Mouse (Mus musculus) NIH3T3 (cell line): ENCODE results near the gene Kcnd2.
A peak's percentile ranks its signal among the peaks of the same experiment; 100 is the strongest.
"Not testable (repeated sequence)": the region's sequence is repeated elsewhere in the genome, so short reads cannot be mapped to it uniquely, and the experiment has no call there.

Experiments used
- DNase-seq: peaks from one replicate; pipeline ENCODE4 v3.0.0-alpha.2; 2012; ENCODE audit warnings: low read depth

Gene Kcnd2

GRCm38 (mm10) chr6:21215491-21216191, at the start of gene Kcnd2:
Gene Kcnd2 (plus strand): TSS chr6:21215503.
- no peak for DNase-seq

GRCm38 (mm10) chr6:21166611-21167010, 48.7 kb upstream of the Kcnd2 start:
- DNase-seq: no peak

DNA sequence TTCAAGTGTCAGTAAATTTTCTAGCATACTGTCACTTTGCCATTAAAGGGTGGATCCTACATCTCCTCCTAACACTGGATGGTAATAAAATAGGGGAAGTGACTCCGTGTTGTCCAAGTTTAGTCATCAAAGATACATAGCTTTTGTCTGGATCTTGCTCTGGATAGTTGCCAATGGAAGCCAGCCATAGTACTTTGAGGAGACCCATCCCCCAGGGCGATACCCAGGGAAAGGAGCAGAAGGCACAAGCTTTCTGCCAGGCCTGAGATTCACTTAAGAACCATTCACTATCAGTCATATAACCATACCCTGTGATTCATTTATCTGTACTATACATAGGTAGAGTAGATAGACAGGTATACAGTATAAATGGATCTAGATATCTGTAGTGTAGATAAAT, 20.0 kb upstream of the Kcnd2 start:
- no peak for DNase-seq

DNA sequence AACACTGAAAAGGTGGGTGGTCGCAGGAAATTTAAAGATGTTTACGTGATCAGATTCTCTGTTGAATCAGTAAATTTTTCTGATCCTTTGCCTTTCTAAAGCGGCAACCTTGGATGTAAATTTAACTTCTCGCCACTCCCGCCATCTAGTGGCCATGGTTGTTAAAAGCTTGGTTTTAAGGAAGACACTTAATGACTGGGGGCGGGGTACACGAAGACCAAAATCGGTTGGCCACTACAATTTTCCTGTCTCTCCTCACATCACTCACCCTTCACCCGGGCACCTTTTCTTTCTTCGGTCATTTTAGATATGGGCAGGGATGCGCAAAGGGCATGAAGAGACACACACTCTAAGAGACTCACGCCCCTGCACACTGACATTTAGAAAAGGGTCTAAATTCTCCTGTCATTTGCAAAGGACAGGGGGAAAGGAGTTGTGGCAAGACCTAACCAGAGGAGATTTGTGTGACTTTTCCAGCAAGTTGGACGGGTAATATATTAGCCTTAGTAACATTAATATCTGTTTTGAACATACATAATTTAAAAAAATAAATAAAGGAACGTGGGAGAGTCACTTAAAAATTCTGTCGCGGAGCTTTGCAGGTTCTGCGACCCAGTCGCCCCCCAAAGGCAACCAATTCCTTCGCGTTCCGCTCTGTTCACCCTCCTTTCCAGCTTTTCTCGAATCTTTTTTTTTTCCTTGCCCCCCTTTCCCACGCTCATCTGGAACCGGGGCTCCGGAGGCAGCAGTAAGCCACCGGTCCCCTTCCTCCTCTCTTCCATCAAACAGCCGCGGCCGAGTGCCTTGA, 1.2 kb upstream of the Kcnd2 start:
- peak; percentile 64 for DNase-seq

DNA sequence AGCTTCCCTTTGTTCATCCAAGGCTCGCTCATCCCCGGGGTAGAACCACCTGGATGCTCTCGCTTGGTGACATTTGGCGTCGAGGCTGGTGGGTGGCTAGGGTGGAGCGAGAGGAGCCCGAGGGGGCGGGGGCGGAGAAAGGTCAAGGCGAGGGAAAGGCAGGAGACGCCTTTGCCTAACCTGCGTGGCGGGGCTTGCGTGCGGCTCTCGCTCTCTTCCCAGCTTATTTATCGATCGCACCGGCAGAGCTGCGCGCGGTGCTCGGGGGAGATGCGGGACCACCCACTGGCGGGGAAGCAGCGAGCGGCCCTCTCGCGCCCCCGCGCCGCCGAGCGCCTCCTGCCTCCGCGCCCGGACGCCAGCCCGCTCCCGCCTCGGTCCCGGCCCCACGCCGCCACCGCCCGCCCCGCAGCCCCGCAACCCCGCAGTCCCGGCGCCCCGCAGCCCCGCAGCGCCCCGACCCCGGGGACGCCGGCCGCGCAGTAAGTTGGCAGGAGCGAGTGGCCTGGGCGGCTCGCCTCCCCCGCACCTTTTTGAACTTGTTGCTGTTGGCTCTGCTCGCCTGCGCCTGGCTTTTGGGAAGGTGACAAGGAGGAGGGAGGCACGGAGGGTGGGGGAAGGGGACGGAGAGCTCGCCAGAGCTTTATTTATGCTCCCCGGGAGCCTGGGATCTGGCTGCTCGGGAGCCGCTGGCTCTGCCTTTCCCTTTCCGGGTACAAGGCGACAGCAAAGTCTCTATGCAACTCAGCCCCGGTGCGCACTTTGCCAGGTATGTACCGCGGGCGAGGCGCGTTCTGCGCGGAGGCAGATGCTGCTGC, 421 bp upstream of the Kcnd2 start:
- no peak for DNase-seq

DNA sequence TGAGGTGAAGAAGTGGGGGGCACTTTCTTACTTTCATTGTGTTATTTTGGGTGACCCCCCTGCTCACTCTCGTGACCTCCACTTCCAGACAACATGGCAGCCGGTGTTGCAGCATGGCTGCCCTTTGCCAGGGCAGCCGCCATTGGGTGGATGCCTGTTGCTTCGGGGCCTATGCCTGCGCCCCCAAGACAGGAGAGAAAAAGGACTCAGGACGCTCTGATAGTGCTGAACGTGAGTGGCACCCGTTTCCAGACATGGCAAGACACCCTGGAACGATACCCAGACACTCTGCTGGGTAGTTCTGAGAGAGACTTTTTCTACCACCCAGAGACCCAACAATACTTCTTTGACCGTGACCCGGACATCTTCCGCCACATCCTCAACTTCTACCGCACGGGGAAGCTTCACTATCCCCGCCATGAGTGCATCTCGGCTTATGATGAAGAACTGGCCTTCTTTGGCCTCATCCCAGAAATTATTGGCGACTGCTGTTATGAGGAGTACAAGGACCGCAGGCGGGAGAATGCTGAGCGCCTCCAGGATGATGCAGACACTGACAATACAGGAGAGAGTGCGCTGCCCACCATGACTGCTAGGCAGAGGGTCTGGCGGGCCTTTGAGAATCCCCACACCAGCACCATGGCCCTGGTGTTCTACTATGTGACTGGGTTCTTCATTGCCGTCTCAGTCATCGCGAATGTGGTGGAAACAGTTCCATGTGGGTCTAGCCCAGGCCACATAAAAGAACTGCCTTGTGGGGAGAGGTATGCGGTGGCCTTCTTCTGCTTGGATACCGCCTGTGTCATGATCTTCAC, 1.1 kb downstream of the Kcnd2 start:
- no peak for DNase-seq

DNA sequence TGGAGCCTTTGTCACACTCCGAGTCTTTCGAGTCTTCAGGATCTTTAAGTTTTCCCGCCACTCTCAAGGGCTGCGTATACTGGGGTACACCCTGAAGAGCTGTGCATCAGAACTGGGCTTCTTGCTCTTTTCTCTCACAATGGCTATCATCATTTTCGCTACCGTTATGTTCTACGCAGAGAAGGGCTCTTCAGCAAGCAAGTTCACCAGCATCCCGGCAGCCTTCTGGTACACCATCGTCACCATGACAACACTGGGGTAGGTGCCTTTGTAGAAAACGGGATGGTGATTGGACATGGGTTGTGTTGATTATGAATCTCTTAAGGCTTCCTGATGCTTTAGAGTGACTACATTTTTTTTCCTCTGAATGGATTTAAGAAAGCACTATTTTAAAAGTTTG, 1.9 kb downstream of the Kcnd2 start:
- DNase-seq: no peak

DNA sequence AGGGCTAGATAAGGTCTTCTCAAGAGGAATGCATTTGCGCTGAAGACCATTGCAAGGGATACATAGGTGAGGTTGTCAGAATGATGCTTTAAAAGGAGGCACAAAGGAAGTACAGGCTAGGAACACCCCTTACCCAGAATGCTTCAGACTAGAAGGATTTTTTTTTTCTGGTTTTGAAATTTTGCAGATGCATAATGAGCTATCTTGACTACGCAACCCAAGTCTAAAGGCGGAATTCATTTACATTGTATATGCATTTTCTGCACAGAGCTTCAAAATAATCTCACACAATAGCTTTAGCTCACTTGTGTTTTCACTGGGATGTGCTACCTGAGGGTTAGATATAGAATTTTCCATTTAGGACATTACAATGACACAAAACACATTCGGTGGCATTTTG, 10.8 kb downstream of the Kcnd2 start:
- DNase-seq: no peak

DNA sequence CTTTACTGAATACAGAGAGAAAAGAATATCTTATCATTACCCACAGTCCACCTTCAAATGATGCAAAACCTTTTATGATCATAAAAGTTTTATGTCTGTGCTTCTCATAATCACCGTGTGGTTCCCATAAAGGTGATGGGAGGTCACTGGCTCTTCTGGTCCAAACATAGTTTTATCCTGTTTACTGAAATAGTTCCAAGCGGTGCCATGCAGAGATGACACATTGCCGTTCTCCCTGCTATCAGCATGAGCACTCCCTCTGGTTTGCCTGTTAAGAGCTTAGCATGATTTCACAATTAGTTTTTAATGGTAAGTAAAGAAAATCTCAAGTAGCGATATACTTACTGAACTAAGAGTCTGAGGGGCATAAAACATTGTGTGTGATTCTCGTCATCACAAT, 43.7 kb downstream of the Kcnd2 start:
- no peak for DNase-seq

- DNase-seq: no peak
These were observed 52.6 kb downstream of the Kcnd2 start for GRCm38 (mm10) chr6:21267897-21268296.

DNA sequence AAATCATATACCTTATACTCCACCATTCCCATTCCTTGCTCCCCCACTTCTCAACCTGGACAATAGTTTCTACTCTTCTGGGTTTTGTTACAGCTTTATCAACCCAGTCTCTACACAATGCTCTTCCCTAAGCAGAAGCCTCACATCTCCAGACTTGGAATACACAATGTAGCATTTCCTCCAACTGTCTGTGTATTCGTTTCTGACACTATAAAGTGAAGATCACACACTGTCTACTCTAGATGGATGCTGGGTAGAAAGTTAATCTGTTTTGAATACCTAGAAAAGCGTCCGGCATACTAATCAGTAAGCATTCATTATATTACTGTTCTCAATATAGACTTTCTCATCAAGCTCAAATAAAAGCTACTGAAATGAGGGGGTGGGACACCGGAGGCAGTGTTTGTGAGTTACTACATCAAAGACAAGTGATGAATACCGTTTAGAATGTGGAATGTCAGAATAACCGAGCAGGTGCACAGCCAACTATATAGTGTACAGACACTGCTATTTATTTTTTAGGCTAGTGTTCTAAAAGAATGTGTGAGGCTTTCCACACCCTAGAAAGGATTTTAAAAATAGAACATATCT, 62.1 kb downstream of the Kcnd2 start:
- no peak for DNase-seq

GRCm38 (mm10) chr6:21304943-21305342, 89.6 kb downstream of the Kcnd2 start:
- DNase-seq: no peak

- no peak for DNase-seq
These were observed 94.9 kb downstream of the Kcnd2 start for GRCm38 (mm10) chr6:21310159-21310558.

GRCm38 (mm10) chr6:21321407-21321806, 106.1 kb downstream of the Kcnd2 start:
- no peak for DNase-seq

DNA sequence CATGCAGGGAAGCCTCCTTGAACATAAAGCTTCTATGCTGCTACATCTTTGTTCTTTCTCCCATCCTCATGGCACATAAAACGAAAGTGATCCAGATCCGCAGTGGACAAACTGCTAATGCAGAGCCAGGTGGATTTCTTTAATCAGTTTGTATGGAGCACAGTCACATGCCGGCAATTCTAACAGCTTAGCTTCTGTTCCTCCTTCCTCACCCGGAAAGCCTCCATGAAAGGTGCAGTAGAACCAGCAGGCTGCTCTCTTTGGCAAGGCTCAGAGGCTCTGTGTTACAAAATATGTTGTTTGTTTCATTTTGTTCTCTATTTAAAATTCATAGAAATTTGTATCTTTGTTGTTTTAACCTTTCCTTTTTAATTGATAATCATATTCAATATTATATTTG, 106.9 kb downstream of the Kcnd2 start:
- no peak for DNase-seq

DNA sequence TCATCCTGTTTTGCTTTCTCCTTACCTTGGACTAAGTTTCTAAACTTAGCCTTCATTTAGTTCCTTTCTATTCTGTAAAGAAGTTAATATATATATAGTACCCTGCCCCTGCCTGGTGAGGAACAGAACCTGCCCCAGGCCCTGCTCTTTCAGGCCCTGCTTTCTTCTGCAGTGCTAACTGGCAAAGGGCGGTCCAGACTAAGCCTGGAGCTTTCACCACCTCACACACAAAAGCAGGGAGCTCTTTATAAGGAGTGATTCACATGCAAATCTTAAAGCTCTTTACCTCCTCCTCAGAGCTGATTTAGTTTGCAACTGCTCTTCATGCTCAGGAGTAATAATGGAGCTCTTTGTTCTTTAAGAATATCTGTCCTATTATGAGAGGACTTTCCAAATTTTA, 109.9 kb downstream of the Kcnd2 start:
- DNase-seq: no peak

- DNase-seq: no peak
These were observed 111.9 kb downstream of the Kcnd2 start for GRCm38 (mm10) chr6:21327081-21327737.

- DNase-seq: not testable (repeated sequence)
These were observed 170.0 kb downstream of the Kcnd2 start for GRCm38 (mm10) chr6:21385298-21385697.

- DNase-seq: no peak
These were observed 176.5 kb downstream of the Kcnd2 start for GRCm38 (mm10) chr6:21391776-21392175.

GRCm38 (mm10) chr6:21413656-21414055, 198.4 kb downstream of the Kcnd2 start:
- DNase-seq: no peak

GRCm38 (mm10) chr6:21418246-21418645, 202.9 kb downstream of the Kcnd2 start:
- DNase-seq: no peak
